Mouse (Mus musculus) lung, postnatal 0 days (tissue): ENCODE results near the gene Ctnna2. TPM values are rescaled to one million over a fixed set of nuclear protein-coding genes. Genes with fewer than 3 reads are reported as not detected.
A peak's percentile ranks its signal among the peaks of the same experiment; 100 is the strongest.

ENCODE experiments used
- ATAC-seq: fragments of 200-750 bp; cut with Nextera tagmentation; 2 replicates; pipeline ENCODE4 v1.8.0; 2017; ENCODE audit warnings: moderate library complexity
- DNase-seq: peaks from one replicate; pipeline ENCODE4 v3.0.0-alpha.2; 2016; ENCODE audit warnings: low spot score
- H3K27ac ChIP-seq: fragments of 300-500 bp; sonication (generic); 2 replicates; pipeline ENCODE4 v1.5.1; 2014; ENCODE audit warnings: antibody characterized with exemption, mild to moderate bottlenecking, low read length, mixed read lengths
- H3K27me3 ChIP-seq: fragments of 300-500 bp; sonication (generic); replicated peaks from 2 replicates; pipeline ENCODE4 v1.6.1; 2014; ENCODE audit warnings: low read length, mixed read lengths; ENCODE audit not compliant: insufficient read depth
- H3K36me3 ChIP-seq: fragments of 300-500 bp; sonication (generic); 2 replicates; pipeline ENCODE4 v1.6.1; 2014; ENCODE audit warnings: low read length, mixed read lengths; ENCODE audit not compliant: insufficient read depth
- H3K4me1 ChIP-seq: fragments of 300-500 bp; sonication (generic); 2 replicates; pipeline ENCODE4 v1.6.1; 2014; ENCODE audit warnings: antibody characterized with exemption, low read depth, low read length, mixed read lengths; ENCODE audit not compliant: insufficient read depth
- H3K4me2 ChIP-seq: fragments of 300-500 bp; sonication (generic); replicated peaks from 2 replicates; pipeline ENCODE4 v1.6.1; 2014; ENCODE audit warnings: low read depth, mild to moderate bottlenecking, low read length, moderate library complexity, mixed read lengths
- H3K4me3 ChIP-seq: fragments of 300-500 bp; sonication (generic); 2 replicates; pipeline ENCODE4 v1.5.1; 2014; ENCODE audit warnings: low read depth, low read length
- H3K9ac ChIP-seq: fragments of 300-500 bp; sonication (generic); replicated peaks from 2 replicates; pipeline ENCODE4 v1.6.1; 2014; ENCODE audit warnings: low read depth, mild to moderate bottlenecking
- H3K9me3 ChIP-seq: fragments of 300-500 bp; sonication (generic); 2 replicates; pipeline ENCODE4 v1.6.1; 2016; ENCODE audit warnings: low read length, mixed read lengths
- CTCF ChIP-seq: IDR thresholded peaks from 2 replicates; pipeline ENCODE4 v1.5.1; 2016; ENCODE audit warnings: antibody characterized with exemption, mild to moderate bottlenecking
- EP300 ChIP-seq: IDR thresholded peaks from 2 replicates; pipeline ENCODE4 v1.6.1; 2016; ENCODE audit warnings: antibody characterized with exemption, mild to moderate bottlenecking, control low read depth
- WGBS: fragments of 180-500 bp; shearing (Covaris S2); extraction: QIAGEN DNeasy Blood & Tissue Kit; methylation state at CpG from one replicate; pipeline ENCODE4 v1.1.7; 2014; 5-methylcytosine and 5-hydroxymethylcytosine counted together
- polyA plus RNA-seq: library from polyadenylated mRNA; unstranded; fragments of >200 nt; fragmentation: Nextera tagmentation; extraction: Ambion mirVana; gene quantifications from 2 replicates; pipeline ENCODE4 v1.2.1, GENCODE M21; 2015

The Ctnna2 gene
- polyA plus RNA-seq = 0.06 TPM in 1 of 2 replicates, not detected in the other

DNA sequence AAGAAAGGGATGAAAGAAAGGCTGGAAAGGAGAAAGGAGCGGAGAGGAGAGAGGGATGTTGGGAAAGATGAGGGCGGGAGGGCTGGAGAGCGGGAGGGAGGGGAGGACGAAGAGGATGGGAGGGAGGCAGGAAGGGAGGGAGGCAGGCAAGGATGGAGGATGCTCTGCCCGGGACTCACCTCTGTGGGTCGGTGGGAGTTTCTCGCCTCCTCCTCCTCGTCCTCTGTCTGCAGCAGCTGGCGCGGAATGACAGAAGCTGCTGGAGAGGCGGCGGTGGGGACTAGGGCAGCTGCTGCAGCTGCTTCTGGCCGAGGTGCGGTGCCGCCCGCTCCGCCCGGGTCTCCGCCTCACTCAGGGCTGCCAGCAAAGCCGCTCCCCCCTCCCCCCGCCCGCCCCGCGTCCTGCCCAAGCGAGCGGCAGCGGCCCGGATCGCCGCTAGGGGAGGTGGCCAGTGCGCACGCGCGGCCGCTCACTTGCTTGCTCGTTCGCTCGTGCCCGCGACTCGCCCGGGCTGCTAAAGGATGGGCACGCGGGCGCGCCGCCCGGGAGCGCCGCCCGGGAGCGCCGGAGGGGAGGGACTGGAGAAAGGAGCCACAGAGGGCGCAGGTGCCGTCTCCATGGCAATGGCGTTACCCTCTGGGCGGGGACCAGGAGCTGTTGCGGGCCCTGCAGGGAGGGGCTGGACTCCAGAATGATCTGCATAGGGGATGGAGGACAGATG, at the start of gene Ctnna2:
Ctnna2 (minus strand) TSS at position 459 of the 721 bp plus-strand sequence.
- Histone ChIP-seq H3K36me3 (no peaks in the 10 kb centered on the region), H3K9ac (no peak within 1 kb of the TSS), H3K27ac (no peak within 1 kb of the TSS), H3K4me2 (peak within 1 kb of the TSS; percentile 60), H3K9me3 (no peaks in the 10 kb centered on the region), H3K4me3 (peak within 1 kb of the TSS; percentile 24), H3K4me1 (no peaks in the 10 kb centered on the region), H3K27me3 (no peaks in the 10 kb centered on the region)
- DNase-seq = peak; percentile 56
- under 1% methylated on average over 22 of the region's 58 CpGs for WGBS
- TF ChIP-seq EP300 = no peak
- peak; percentile 25; the same call in 1 of the 2 replicates for TF ChIP-seq CTCF
- peak; percentile 65 for ATAC-seq

DNA sequence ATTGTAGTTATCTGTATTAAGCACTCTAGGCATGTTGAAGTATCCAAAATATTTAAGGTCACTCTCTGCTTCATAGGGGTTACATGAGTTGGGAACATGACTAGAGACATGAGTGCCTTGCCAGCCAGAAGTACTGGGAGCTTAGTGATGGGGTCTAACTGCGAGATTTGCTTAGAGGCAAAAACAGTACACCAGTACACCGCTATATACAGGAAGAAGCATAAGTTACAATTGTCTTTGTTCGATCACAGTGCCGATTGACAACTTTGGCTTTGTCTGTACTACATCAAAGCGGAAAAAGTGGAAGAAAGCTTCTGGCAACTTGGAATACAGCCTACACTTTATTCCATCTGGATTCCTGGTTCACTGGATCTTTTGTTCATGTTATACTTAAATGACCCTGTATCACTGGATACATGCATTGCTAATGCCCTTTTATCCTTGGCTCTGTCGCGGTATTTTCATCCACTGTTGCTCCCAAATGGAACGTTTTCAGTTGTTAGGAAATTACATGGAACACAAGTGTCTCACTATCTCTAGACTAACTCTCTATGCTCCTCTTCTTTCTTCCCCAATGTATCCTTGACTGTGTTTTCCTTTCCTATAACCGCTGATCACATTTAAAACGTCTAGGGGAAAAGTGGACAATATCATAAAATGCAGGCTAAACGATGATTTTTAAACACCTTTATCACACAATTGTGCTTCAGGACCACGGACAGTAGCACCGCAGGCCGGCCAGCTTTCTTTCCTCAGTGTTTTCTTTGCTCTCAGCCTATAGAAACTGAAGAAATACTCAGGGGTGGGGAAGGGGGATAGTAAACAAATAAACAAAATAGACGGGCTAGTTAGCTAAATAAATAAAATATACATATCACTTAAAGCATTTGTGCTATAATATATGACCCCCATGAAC, 896 bp upstream of the Ctnna2 start:
- Histone ChIP-seq H3K9me3 (no peaks in the 10 kb centered on the region), H3K36me3 (no peaks in the 10 kb centered on the region), H3K9ac (no peak overlapping the region), H3K4me1 (no peaks in the 10 kb centered on the region), H3K27me3 (no peaks in the 10 kb centered on the region), H3K4me2 (peak overlapping the region; percentile 60; the same call in 1 of the 2 replicates), H3K4me3 (no peak overlapping the region), H3K27ac (no peak overlapping the region)
- TF ChIP-seq EP300 = no peak
- DNase-seq (no peak), ATAC-seq (no peak)
- 17% methylated on average over 15 of the region's 15 CpGs for WGBS

DNA sequence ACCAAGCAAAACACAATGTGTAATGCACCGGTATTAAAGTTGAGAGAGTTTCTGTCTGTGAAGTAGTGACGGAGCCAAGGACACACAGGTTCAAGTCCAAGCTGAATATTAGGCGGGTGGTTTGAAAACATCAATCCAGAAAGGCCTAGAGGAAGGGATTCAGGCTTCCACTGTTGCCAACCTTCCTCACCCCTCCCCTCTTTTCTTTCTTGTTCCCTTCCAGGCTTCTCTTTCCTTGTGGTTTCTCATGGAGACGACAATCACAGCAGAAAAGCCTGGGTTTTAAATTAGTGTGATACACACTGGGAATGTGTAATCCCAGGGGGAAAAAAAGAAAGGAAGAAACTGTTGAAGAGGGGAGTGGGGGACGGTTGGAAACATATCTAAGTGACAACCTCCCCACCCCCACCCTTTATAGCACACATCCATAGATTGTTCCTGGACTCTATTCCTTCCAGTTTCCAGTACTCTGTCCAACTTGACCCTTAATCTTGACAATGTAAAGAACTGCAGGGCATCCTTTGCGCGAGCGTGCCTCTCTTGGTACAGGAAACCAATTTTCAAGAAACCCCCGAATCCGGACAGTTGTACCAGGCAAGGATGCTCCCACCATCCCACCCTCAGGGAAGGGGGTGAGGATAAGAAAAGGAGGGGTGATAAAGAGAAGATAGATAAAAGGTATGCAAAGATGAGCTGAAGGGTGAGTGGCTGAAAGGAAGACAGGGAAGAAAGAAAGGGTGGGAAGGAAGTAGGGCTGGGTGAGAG, 841 bp downstream of the Ctnna2 start:
- H3K4me3 ChIP-seq = no peak overlapping the region
- H3K27ac ChIP-seq = no peak overlapping the region
- no peaks in the 10 kb centered on the region for H3K36me3 ChIP-seq
- DNase-seq = no peak
- no peaks in the 10 kb centered on the region for H3K27me3 ChIP-seq
- no peak for TF ChIP-seq EP300
- no peak for TF ChIP-seq CTCF
- no peaks in the 10 kb centered on the region for H3K4me1 ChIP-seq
- 19% methylated on average over 10 of the region's 10 CpGs for WGBS
- no peak for ATAC-seq
- H3K9ac ChIP-seq = no peak overlapping the region
- H3K9me3 ChIP-seq = no peaks in the 10 kb centered on the region
- no peak overlapping the region for H3K4me2 ChIP-seq

DNA sequence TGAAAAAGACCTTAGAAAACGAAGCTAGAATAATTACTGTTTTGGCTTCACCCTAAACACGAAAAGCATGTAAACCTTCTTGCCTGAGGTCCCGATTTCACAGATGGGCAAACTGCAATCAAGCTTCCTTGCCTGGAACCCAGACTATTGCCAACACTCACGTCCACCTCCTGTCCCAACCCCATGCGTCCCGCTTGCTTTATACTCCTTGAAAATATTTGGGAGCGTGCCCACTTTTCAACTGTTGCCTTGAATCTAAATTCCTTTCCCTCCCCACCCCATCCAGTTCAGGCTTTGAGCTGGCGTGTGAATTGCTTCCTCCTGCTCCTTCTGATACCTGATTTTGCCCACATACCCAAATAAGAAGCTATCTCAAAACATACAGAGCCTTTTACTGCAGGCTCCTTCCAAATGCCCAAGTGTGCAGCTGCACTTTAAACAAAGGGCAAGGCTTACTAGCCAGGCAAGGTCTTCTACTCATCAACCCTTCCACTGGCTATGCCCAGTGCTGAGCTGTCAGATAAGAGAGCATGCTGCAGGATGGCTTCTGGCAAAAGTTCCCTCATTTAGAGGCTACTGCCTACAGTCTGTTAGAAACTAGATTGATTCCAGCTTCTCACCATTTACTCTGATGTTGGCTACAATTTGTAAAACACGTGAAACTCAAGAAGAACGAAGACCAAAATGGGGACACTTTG, 8.8 kb downstream of the Ctnna2 start:
- ATAC-seq = no peak
- WGBS = 53% methylated on average over 10 of the region's 10 CpGs
- Histone ChIP-seq H3K9ac (no peak overlapping the region), H3K9me3 (no peaks in the 10 kb centered on the region), H3K27me3 (no peaks in the 10 kb centered on the region), H3K27ac (no peak overlapping the region), H3K4me1 (no peaks in the 10 kb centered on the region), H3K36me3 (no peaks in the 10 kb centered on the region), H3K4me2 (no peak overlapping the region), H3K4me3 (no peak overlapping the region)
- no peak for DNase-seq
- no peak for TF ChIP-seq EP300
- no peak for TF ChIP-seq CTCF

DNA sequence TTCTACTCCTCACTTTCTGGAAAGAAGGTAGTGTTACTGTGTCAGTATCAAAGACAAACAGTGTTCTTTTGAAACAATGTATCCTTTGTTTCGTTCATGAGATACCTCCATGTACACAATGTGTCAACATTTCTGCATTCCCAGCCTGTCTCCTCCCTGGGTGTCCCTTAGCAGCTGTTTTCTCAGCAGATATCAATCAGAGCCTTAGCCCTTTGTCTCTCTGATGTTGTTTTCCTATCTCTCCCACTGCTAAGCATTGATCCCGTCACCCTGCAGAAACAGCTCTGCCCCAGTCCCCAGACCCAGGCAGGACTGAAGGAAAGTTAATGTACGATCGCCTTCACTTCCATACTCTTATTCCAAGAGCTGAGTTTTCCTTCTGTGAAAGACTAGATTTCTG, 9.7 kb downstream of the Ctnna2 start:
- H3K27me3 ChIP-seq = no peaks in the 10 kb centered on the region
- TF ChIP-seq EP300 = no peak
- TF ChIP-seq CTCF = no peak
- WGBS = 19% methylated on average over 4 of the region's 4 CpGs

More for the DNA sequence above, 9.7 kb downstream of the Ctnna2 start:
- DNase-seq = no peak
- ATAC-seq = no peak
- no peak overlapping the region for H3K9ac ChIP-seq
- no peaks in the 10 kb centered on the region for H3K9me3 ChIP-seq
- H3K4me3 ChIP-seq = no peak overlapping the region
- H3K4me1 ChIP-seq = no peaks in the 10 kb centered on the region
- no peaks in the 10 kb centered on the region for H3K36me3 ChIP-seq
- H3K27ac ChIP-seq = no peak overlapping the region
- H3K4me2 ChIP-seq = no peak overlapping the region
